ENCODE assay signal across 8 mouse cellular contexts in the genomic region with DNA sequence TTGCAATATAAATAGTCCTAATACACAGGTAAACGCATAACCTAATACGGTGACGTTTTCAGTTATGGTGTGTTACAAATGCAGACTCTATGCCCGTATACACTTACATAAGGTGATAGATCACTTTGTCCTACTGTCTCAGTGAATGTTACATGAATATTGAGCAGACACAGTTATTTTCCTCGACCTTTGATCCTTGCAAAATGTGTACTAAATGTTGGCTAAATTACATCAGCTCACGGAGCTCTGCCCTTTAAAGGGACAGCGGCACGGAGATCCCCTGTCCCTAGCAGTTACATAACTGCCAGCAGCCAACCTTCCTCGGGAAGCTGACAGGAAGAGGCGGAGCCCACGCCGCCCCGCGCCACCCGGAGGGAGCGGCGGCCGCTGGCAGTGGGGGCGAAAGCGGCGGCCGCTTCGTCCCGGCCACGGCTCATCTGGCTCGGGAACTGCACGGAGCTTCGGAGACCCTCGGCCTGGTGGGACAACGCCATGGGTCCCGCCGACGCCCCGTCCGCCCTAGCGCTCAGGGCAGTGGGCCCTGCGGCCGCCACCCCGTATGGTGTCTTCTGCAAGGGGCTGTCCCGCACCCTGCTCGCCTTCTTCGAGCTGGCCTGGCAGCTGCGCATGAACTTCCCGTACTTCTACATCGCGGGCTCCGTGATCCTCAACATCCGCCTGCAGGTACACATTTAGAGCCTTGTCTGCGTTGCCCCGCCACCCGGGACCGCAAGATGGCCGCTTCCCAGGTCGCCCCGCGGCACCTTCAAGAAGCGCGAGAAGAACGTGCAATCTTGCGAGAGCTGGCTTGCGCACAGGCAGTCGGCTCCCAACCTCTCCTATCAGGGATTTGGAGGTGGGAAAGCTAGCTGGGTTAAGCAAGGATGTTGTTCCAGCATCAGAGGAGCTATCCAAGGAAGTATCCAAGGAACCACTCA. TPM values are rescaled to one million over a fixed set of nuclear protein-coding genes. Genes with fewer than 3 reads are reported as not detected.
DNase-seq lines count a peak whose midpoint lies in the region; ATAC-seq and TF ChIP-seq lines count a peak whose summit lies in the region.

No protein-coding gene starts in this region.

- no peaks in the 10 kb centered on the region for H3K9me3 ChIP-seq in G1E (replicated peaks)
- H3K9me3 ChIP-seq in forebrain, embryonic 16.5 days (ENCODE audit: control insufficient read depth, low read length): no peaks in the 10 kb centered on the region
- no peaks in the 10 kb centered on the region for H3K9me3 ChIP-seq in lung, embryonic 14.5 days (ENCODE audit: low read depth, low read length)

- peak overlapping the region; percentile 89 for H3K9ac ChIP-seq in forebrain, embryonic 16.5 days (replicated peaks; ENCODE audit: low read depth, low read length)
- H3K9ac ChIP-seq in lung, embryonic 14.5 days: peak overlapping the region; percentile 93

- peak overlapping the region; percentile 98 for H3K4me3 ChIP-seq in G1E (ENCODE audit: low read depth, low read length)
- H3K4me3 ChIP-seq in forebrain, embryonic 16.5 days (replicated peaks; ENCODE audit: low read length): peak overlapping the region; percentile 64
- H3K4me3 ChIP-seq in layer of hippocampus, adult 2 months: peak overlapping the region; percentile 67
- H3K4me3 ChIP-seq in lung, embryonic 14.5 days (ENCODE audit: low read depth, low read length): peak overlapping the region; percentile 66
- H3K4me3 ChIP-seq in olfactory bulb, adult 2 months (ENCODE audit: insufficient read depth, low read depth, low read length): peak overlapping the region; percentile 92
- H3K4me3 ChIP-seq in thymus, adult 2 months (ENCODE audit: control insufficient read depth, insufficient read depth, low read length): peak overlapping the region; percentile 65

- H3K27ac ChIP-seq in forebrain, embryonic 16.5 days (ENCODE audit: low read length): peak overlapping the region; percentile 97
- H3K27ac ChIP-seq in layer of hippocampus, adult 2 months: peak overlapping the region; percentile 100
- peak overlapping the region; percentile 99 for H3K27ac ChIP-seq in lung, embryonic 14.5 days (ENCODE audit: low read depth)
- H3K27ac ChIP-seq in olfactory bulb, adult 2 months (ENCODE audit: insufficient read depth, low read depth, low read length): peak overlapping the region; percentile 100
- H3K27ac ChIP-seq in thymus, adult 2 months (ENCODE audit: control insufficient read depth, insufficient read depth, low read length): peak overlapping the region; percentile 49

- H3K4me1 ChIP-seq in G1E (ENCODE audit: insufficient read depth, low read depth, low read length): peaks cover 7% of the 10 kb centered on the region
- no peaks in the 10 kb centered on the region; the same call in 1 of the 2 replicates for H3K4me1 ChIP-seq in forebrain, embryonic 16.5 days (replicated peaks; ENCODE audit: control insufficient read depth, insufficient read depth, low read length)
- no peaks in the 10 kb centered on the region for H3K4me1 ChIP-seq in lung, embryonic 14.5 days (ENCODE audit: insufficient read depth)
- H3K4me1 ChIP-seq in olfactory bulb, adult 2 months (ENCODE audit: control insufficient read depth, insufficient read depth, low read length): no peaks in the 10 kb centered on the region
- H3K4me1 ChIP-seq in thymus, adult 2 months (replicated peaks; ENCODE audit: control insufficient read depth, insufficient read depth, low read length): no peaks in the 10 kb centered on the region

- WGBS in forebrain, embryonic 16.5 days: under 1% methylated on average over 62 of the region's 62 CpGs
- 1% methylated on average over 62 of the region's 62 CpGs for WGBS in lung, embryonic 14.5 days
- WGBS in olfactory bulb, adult 2 months: under 1% methylated on average over 62 of the region's 62 CpGs
- 1% methylated on average over 62 of the region's 62 CpGs for WGBS in thymus, adult 2 months

- intact Hi-C loops in heart, postnatal 36 days (cut with DNase I): no loop called here

- peak; percentile 65 for DNase-seq in G1E (ENCODE audit: low spot score)
- peak; percentile 94 for DNase-seq in cerebellum, adult 18-20 months
- DNase-seq in heart, postnatal 36 days: peak; percentile 86 to 89
- peak; percentile 85 to 86 for DNase-seq in layer of hippocampus, adult 2 months (ENCODE audit: low spot score in 2 of 2)
- peak; percentile 93 for DNase-seq in lung, embryonic 14.5 days
- peak; percentile 63 for DNase-seq in thymus, adult 2 months

- peak overlapping the region; percentile 46 for H3K4me2 ChIP-seq in forebrain, embryonic 16.5 days (ENCODE audit: low read length)
- peak overlapping the region; percentile 68 for H3K4me2 ChIP-seq in lung, embryonic 14.5 days

- H3K27me3 ChIP-seq in G1E (ENCODE audit: insufficient read depth, low read length): no peaks in the 10 kb centered on the region
- H3K27me3 ChIP-seq in forebrain, embryonic 16.5 days (replicated peaks; ENCODE audit: control insufficient read depth, insufficient read depth, low read length): no peaks in the 10 kb centered on the region
- peaks cover 3% of the 10 kb centered on the region for H3K27me3 ChIP-seq in lung, embryonic 14.5 days (ENCODE audit: insufficient read depth, low read length)
- H3K27me3 ChIP-seq in thymus, adult 2 months (ENCODE audit: control insufficient read depth, insufficient read depth, low read length): no peaks in the 10 kb centered on the region

- peak; percentile 78 for TF ChIP-seq POLR2A in olfactory bulb, adult 2 months (IDR thresholded peaks at IDR 0.05; ENCODE audit: insufficient read depth, low read depth, low read length)
- TF ChIP-seq POLR2A in thymus, adult 2 months (IDR thresholded peaks at IDR 0.05; ENCODE audit: control insufficient read depth, extremely low read depth, insufficient read depth, low read length, poor library complexity): 0 out of 2 replicates have a peak, but pooled peaks have one; percentile 26

- TF ChIP-seq CTCF in G1E (IDR thresholded peaks at IDR 0.05; ENCODE audit: low read depth, low read length): no peak
- TF ChIP-seq CTCF in layer of hippocampus, adult 2 months (conservative IDR thresholded peaks at IDR 0.05): peak; percentile 33
- no peak for TF ChIP-seq CTCF in lung, embryonic 14.5 days (IDR thresholded peaks at IDR 0.05; ENCODE audit: low read depth)
- no peak for TF ChIP-seq CTCF in olfactory bulb, adult 2 months (IDR thresholded peaks at IDR 0.05; ENCODE audit: insufficient read depth, low read depth, low read length)
- TF ChIP-seq CTCF in thymus, adult 2 months (IDR thresholded peaks at IDR 0.05; ENCODE audit: borderline replicate concordance, control insufficient read depth, extremely low read depth, insufficient read depth, low read length, poor library complexity): peak; percentile 54; the same call in 1 of the 2 replicates

- peaks cover 13% of the 10 kb centered on the region for H3K36me3 ChIP-seq in G1E (replicated peaks)
- H3K36me3 ChIP-seq in forebrain, embryonic 16.5 days (ENCODE audit: control insufficient read depth, insufficient read depth): peaks cover 3% of the 10 kb centered on the region; the same call in 1 of the 2 replicates
- 0 out of 2 replicates have a peak, but pooled peaks cover 3% of the 10 kb centered on the region for H3K36me3 ChIP-seq in lung, embryonic 14.5 days (ENCODE audit: insufficient read depth)
- no peaks in the 10 kb centered on the region for H3K36me3 ChIP-seq in thymus, adult 2 months (ENCODE audit: control insufficient read depth, insufficient read depth, low read length)

- ATAC-seq in G1E (ENCODE audit: extremely low read depth, insufficient number of reproducible peaks, low FRiP score, poor library complexity, severe bottlenecking): peak; percentile 91
- ATAC-seq in forebrain, embryonic 16.5 days: peak; percentile 97
- peak; percentile 98 for ATAC-seq in lung, embryonic 14.5 days (ENCODE audit: insufficient read depth)

RNA-seq across cellular contexts. Expression of a gene that starts 0.5 kb away (rescaled TPM):
- total RNA-seq in G1E (2014; fragmentation: Nextera tagmentation): 67.6 and 107 TPM in 2 replicates
- total RNA-seq in G1E (2017): 103 and 133 TPM in 2 replicates
- 54.8 and 67.7 TPM in 2 replicates for polyA plus RNA-seq in G1E (2012)
- polyA plus RNA-seq in forebrain, embryonic 16.5 days (2015; fragmentation: Nextera tagmentation; extraction: Ambion mirVana): 92.2 and 105 TPM in 2 replicates
- total RNA-seq in heart, postnatal 36 days (2021): 10 to 100 TPM; 69.3 to 70.3 TPM
- 10 to 100 TPM; 90.6 to 93.9 TPM for total RNA-seq in layer of hippocampus, adult 2 months (2021)
- 57.7 and 61.4 TPM in 2 replicates for polyA plus RNA-seq in lung, embryonic 14.5 days (2014; fragmentation: Nextera tagmentation; extraction: Ambion mirVana)
- polyA plus RNA-seq in olfactory bulb, adult 2 months (2012; ENCODE audit: insufficient read depth, insufficient read length, low replicate concordance, missing spikeins): 171 TPM in 1 of 2 replicates, not detected in the other
- 39.1 and 51.8 TPM in 2 replicates for polyA plus RNA-seq in thymus, adult 2 months (2012; rRNA removed)

RNA-seq across cellular contexts. Expression of a gene that starts 49.6 kb away (rescaled TPM):
- total RNA-seq in G1E (2014; fragmentation: Nextera tagmentation): not detected in 2 replicates
- not detected in 2 replicates for total RNA-seq in G1E (2017)
- not detected in 2 replicates for polyA plus RNA-seq in G1E (2012)
- not detected in 2 replicates for polyA plus RNA-seq in forebrain, embryonic 16.5 days (2015; fragmentation: Nextera tagmentation; extraction: Ambion mirVana)
- total RNA-seq in heart, postnatal 36 days (2021): not detected
- total RNA-seq in layer of hippocampus, adult 2 months (2021): not detected
- polyA plus RNA-seq in lung, embryonic 14.5 days (2014; fragmentation: Nextera tagmentation; extraction: Ambion mirVana): not detected in 2 replicates
- polyA plus RNA-seq in olfactory bulb, adult 2 months (2012; ENCODE audit: insufficient read depth, insufficient read length, low replicate concordance, missing spikeins): not detected in 2 replicates
- polyA plus RNA-seq in thymus, adult 2 months (2012; rRNA removed): not detected in 2 replicates

Comparison
In these comparisons a context has a peak if more than half of its experiments do, and no peak if none do; other contexts are left out.
1. Peak in every context shown above with its lines: DNase-seq, ATAC-seq, H3K4me3 ChIP-seq and H3K27ac ChIP-seq.
2. CTCF ChIP-seq: peak in layer of hippocampus, adult 2 months (single experiment) and thymus, adult 2 months (single experiment); none in G1E (single experiment), lung, embryonic 14.5 days (single experiment) and olfactory bulb, adult 2 months (single experiment).
3. H3K27ac ChIP-seq: peak in every context shown above with its lines; median percentile 100 in layer of hippocampus, adult 2 months; 100 in olfactory bulb, adult 2 months; 99 in lung, embryonic 14.5 days; 97 in forebrain, embryonic 16.5 days; 49 in thymus, adult 2 months.